Mouse (Mus musculus): Measurements from ENCODE around the gene Fcgrt.

DNA sequence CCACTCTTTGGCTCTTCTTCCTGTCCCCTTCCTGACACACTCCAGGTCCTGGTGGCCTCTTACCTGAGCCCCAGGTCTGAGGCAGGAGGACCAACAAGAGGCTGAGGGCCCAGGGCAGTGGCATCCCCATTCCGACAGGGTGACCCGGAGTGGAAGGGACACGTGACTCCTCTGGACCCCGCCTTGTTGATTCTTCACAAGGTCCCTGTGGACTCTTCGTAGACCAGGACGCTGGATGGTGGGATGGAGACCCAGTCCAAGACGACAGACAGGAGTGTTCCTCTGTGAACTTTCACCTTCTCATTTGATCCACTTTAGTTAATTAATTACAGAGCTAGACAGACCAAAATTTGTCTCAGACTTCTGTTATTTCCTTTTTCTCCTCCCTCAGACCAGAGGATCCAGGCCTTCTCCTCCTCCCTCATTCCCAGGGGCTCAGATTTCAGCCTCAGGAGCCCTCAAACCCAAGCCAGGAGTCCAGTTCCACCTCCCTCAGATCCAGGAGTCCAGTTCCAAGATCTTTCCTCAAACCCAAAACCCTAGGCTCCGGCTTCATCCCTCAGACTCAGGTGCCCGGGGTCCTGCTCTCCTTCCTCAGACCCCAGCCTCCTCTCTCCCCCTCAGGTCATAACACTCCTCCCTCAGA, 588 bp downstream of the Fcgrt start:
- peak; percentile 8; the same call in 1 of the 2 replicates for TF ChIP-seq CTCF (conservative IDR thresholded peaks at IDR 0.05; ENCODE audit: insufficient read depth, insufficient read length, low read depth, low read length)
- TF ChIP-seq POLR2A (IDR thresholded peaks at IDR 0.05; ENCODE audit: low read depth, low read length) = no peak

All from kidney, adult 2 months (tissue).